Mouse (Mus musculus) liver, embryonic 13.5 days (tissue): Measurements from ENCODE around the gene Lekr1. TPM values are rescaled to one million over a fixed set of nuclear protein-coding genes. Genes with fewer than 3 reads are reported as not detected.

Experiments
- ATAC-seq: fragments of 200-750 bp; cut with Nextera tagmentation; 2 replicates; pipeline ENCODE4 v1.8.0; 2017; ENCODE audit warnings: low read depth, mild to moderate bottlenecking, moderate number of reproducible peaks, moderate library complexity
- DNase-seq: peaks from one replicate; pipeline ENCODE4 v3.0.0; 2022
- H3K27ac ChIP-seq: fragments of 300-500 bp; sonication (generic); 2 replicates; pipeline ENCODE4 v1.5.1; 2015; ENCODE audit warnings: moderate library complexity, mild to moderate bottlenecking, inconsistent platforms
- H3K27me3 ChIP-seq: fragments of 300-500 bp; sonication (generic); 2 replicates; pipeline ENCODE4 v1.6.1; 2015; ENCODE audit warnings: mild to moderate bottlenecking, inconsistent platforms
- H3K36me3 ChIP-seq: fragments of 300-500 bp; sonication (generic); 2 replicates; pipeline ENCODE4 v1.6.1; 2015; ENCODE audit warnings: mild to moderate bottlenecking, inconsistent platforms
- H3K4me1 ChIP-seq: fragments of 300-500 bp; sonication (generic); replicated peaks from 2 replicates; pipeline ENCODE4 v1.6.1; 2015; ENCODE audit warnings: inconsistent platforms
- H3K4me2 ChIP-seq: fragments of 300-500 bp; sonication (generic); 2 replicates; pipeline ENCODE4 v1.6.1; 2015; ENCODE audit warnings: inconsistent platforms, mild to moderate bottlenecking, moderate library complexity
- H3K4me3 ChIP-seq: fragments of 300-500 bp; sonication (generic); replicated peaks from 2 replicates; pipeline ENCODE4 v1.5.1; 2015; ENCODE audit warnings: mild to moderate bottlenecking, inconsistent platforms
- H3K9ac ChIP-seq: fragments of 300-500 bp; sonication (generic); 2 replicates; pipeline ENCODE4 v1.6.1; 2015; ENCODE audit warnings: mild to moderate bottlenecking, inconsistent platforms
- H3K9me3 ChIP-seq: fragments of 300-500 bp; sonication (generic); replicated peaks from 2 replicates; pipeline ENCODE4 v1.6.1; 2016; ENCODE audit warnings: inconsistent platforms
- WGBS: fragments of 180-500 bp; shearing (Covaris S2); methylation state at CpG from one replicate; pipeline ENCODE4 v1.1.7; 2015; ENCODE audit not compliant: insufficient replicate concordance; 5-methylcytosine and 5-hydroxymethylcytosine counted together
- polyA plus RNA-seq: library from polyadenylated mRNA; unstranded; fragments of >200 nt; fragmentation: Nextera tagmentation; extraction: Ambion mirVana; gene quantifications from 2 replicates; pipeline ENCODE4 v1.2.1, GENCODE M21; 2015

The Lekr1 gene
- polyA plus RNA-seq, 1 experiment from 2014 or later: 1.3 TPM

- no peak for ATAC-seq
- 72% methylated on average over 7 of the region's 7 CpGs for WGBS
- Histone ChIP-seq H3K27me3 (no peaks in the 10 kb centered on the region), H3K4me1 (no peaks in the 10 kb centered on the region), H3K36me3 (no peaks in the 10 kb centered on the region), H3K9ac (no peak overlapping the region), H3K27ac (no peak overlapping the region), H3K9me3 (no peaks in the 10 kb centered on the region), H3K4me3 (no peak overlapping the region), H3K4me2 (no peak overlapping the region)
- DNase-seq: no peak
Observed at GRCm38 (mm10) chr3:65637313-65637712, 28.7 kb upstream of the Lekr1 start.

GRCm38 (mm10) chr3:65638896-65639295 is 27.1 kb upstream of the Lekr1 start:
- no peak overlapping the region for H3K4me3 ChIP-seq
- H3K9ac ChIP-seq: no peak overlapping the region
- 78% methylated on average over 11 of the region's 11 CpGs for WGBS
- H3K27ac ChIP-seq: no peak overlapping the region
- no peaks in the 10 kb centered on the region for H3K4me1 ChIP-seq
- no peaks in the 10 kb centered on the region for H3K36me3 ChIP-seq
- ATAC-seq (no peak), DNase-seq (no peak)
- no peaks in the 10 kb centered on the region for H3K9me3 ChIP-seq
- no peak overlapping the region for H3K4me2 ChIP-seq
- H3K27me3 ChIP-seq: no peaks in the 10 kb centered on the region

- no peaks in the 10 kb centered on the region for H3K36me3 ChIP-seq
- DNase-seq (no peak), ATAC-seq (no peak)
- H3K4me1 ChIP-seq: no peaks in the 10 kb centered on the region
- H3K27me3 ChIP-seq: no peaks in the 10 kb centered on the region
- no peak overlapping the region for H3K4me2 ChIP-seq
- H3K9me3 ChIP-seq: no peaks in the 10 kb centered on the region
- H3K27ac ChIP-seq: no peak overlapping the region
- no peak overlapping the region for H3K9ac ChIP-seq
- no peak overlapping the region for H3K4me3 ChIP-seq
- 57% methylated on average over 5 of the region's 5 CpGs for WGBS
Observed at GRCm38 (mm10) chr3:65639454-65640014, 26.5 kb upstream of the Lekr1 start.

- WGBS: 63% methylated on average over 2 of the region's 2 CpGs
- ATAC-seq (no peak), DNase-seq (no peak)
- Histone ChIP-seq H3K4me2 (no peak overlapping the region), H3K36me3 (no peaks in the 10 kb centered on the region), H3K4me3 (no peak overlapping the region), H3K27me3 (no peaks in the 10 kb centered on the region), H3K27ac (no peak overlapping the region), H3K9me3 (no peaks in the 10 kb centered on the region), H3K4me1 (no peaks in the 10 kb centered on the region), H3K9ac (no peak overlapping the region)
Observed at GRCm38 (mm10) chr3:65642959-65643358, 23.1 kb upstream of the Lekr1 start.

GRCm38 (mm10) chr3:65643654-65644053 is 22.4 kb upstream of the Lekr1 start:
- H3K4me3 ChIP-seq: no peak overlapping the region
- no peak overlapping the region for H3K9ac ChIP-seq
- ATAC-seq (no peak), DNase-seq (no peak)
- no peaks in the 10 kb centered on the region for H3K27me3 ChIP-seq
- H3K9me3 ChIP-seq: no peaks in the 10 kb centered on the region
- H3K4me2 ChIP-seq: no peak overlapping the region
- H3K27ac ChIP-seq: no peak overlapping the region
- WGBS: 65% methylated on average over 1 of the region's 1 CpGs
- no peaks in the 10 kb centered on the region for H3K4me1 ChIP-seq
- H3K36me3 ChIP-seq: no peaks in the 10 kb centered on the region

GRCm38 (mm10) chr3:65647592-65647991 is 18.4 kb upstream of the Lekr1 start:
- Histone ChIP-seq H3K27ac (no peak overlapping the region), H3K9me3 (no peaks in the 10 kb centered on the region), H3K4me1 (no peaks in the 10 kb centered on the region), H3K9ac (no peak overlapping the region), H3K27me3 (no peaks in the 10 kb centered on the region), H3K4me2 (no peak overlapping the region), H3K36me3 (no peaks in the 10 kb centered on the region), H3K4me3 (no peak overlapping the region)
- DNase-seq: no peak
- ATAC-seq: no peak
- WGBS: 68% methylated on average over 8 of the region's 8 CpGs

- no peaks in the 10 kb centered on the region for H3K27me3 ChIP-seq
- H3K36me3 ChIP-seq: no peaks in the 10 kb centered on the region
- H3K9ac ChIP-seq: no peak overlapping the region
- ATAC-seq: no peak
- no peak overlapping the region for H3K4me2 ChIP-seq
- no peak for DNase-seq
- no peak overlapping the region for H3K27ac ChIP-seq
- no peaks in the 10 kb centered on the region for H3K9me3 ChIP-seq
- WGBS: 44% methylated on average over 1 of the region's 1 CpGs
- H3K4me3 ChIP-seq: no peak overlapping the region
- H3K4me1 ChIP-seq: no peaks in the 10 kb centered on the region
Observed at GRCm38 (mm10) chr3:65648913-65649312, 17.1 kb upstream of the Lekr1 start.

- Histone ChIP-seq H3K27ac (no peak overlapping the region), H3K36me3 (no peaks in the 10 kb centered on the region), H3K4me2 (no peak overlapping the region), H3K9me3 (no peaks in the 10 kb centered on the region), H3K4me3 (no peak overlapping the region), H3K27me3 (no peaks in the 10 kb centered on the region), H3K9ac (no peak overlapping the region), H3K4me1 (no peaks in the 10 kb centered on the region)
- no peak for ATAC-seq
- no peak for DNase-seq
- WGBS: 60% methylated on average over 7 of the region's 7 CpGs
Observed at GRCm38 (mm10) chr3:65650156-65650815, 15.7 kb upstream of the Lekr1 start.

GRCm38 (mm10) chr3:65654541-65655206 is 11.4 kb upstream of the Lekr1 start:
- no peak overlapping the region for H3K4me3 ChIP-seq
- DNase-seq: no peak
- 54% methylated on average over 10 of the region's 10 CpGs for WGBS
- H3K4me1 ChIP-seq: peaks cover 9% of the 10 kb centered on the region; the same call in 1 of the 2 replicates
- H3K36me3 ChIP-seq: no peaks in the 10 kb centered on the region
- no peak overlapping the region for H3K27ac ChIP-seq
- no peaks in the 10 kb centered on the region for H3K9me3 ChIP-seq
- H3K9ac ChIP-seq: no peak overlapping the region
- peaks cover 34% of the 10 kb centered on the region for H3K27me3 ChIP-seq
- no peak overlapping the region for H3K4me2 ChIP-seq
- ATAC-seq: no peak

- H3K4me2 ChIP-seq: no peak overlapping the region
- WGBS: 68% methylated on average over 7 of the region's 7 CpGs
- no peak overlapping the region for H3K9ac ChIP-seq
- no peak overlapping the region for H3K4me3 ChIP-seq
- H3K4me1 ChIP-seq: peaks cover 9% of the 10 kb centered on the region; the same call in 1 of the 2 replicates
- no peaks in the 10 kb centered on the region for H3K9me3 ChIP-seq
- ATAC-seq (no peak), DNase-seq (no peak)
- peaks cover 47% of the 10 kb centered on the region for H3K27me3 ChIP-seq
- H3K27ac ChIP-seq: no peak overlapping the region
- H3K36me3 ChIP-seq: no peaks in the 10 kb centered on the region
Observed at GRCm38 (mm10) chr3:65656451-65656850, 9.6 kb upstream of the Lekr1 start.

- Histone ChIP-seq H3K9ac (no peak overlapping the region), H3K27ac (no peak overlapping the region), H3K4me1 (peaks cover 9% of the 10 kb centered on the region; the same call in 1 of the 2 replicates), H3K4me3 (no peak overlapping the region), H3K27me3 (peaks cover 47% of the 10 kb centered on the region), H3K36me3 (no peaks in the 10 kb centered on the region), H3K4me2 (no peak overlapping the region), H3K9me3 (no peaks in the 10 kb centered on the region)
- 30% methylated on average over 12 of the region's 12 CpGs for WGBS
- ATAC-seq (no peak), DNase-seq (no peak)
Observed at GRCm38 (mm10) chr3:65656902-65657660, 8.9 kb upstream of the Lekr1 start.
